Mouse (Mus musculus): ENCODE measurements at regions not wholly inside any gene's neighbourhood (a gene's known extent, or its start where the extent isn't known, plus 50 kb on each side); places are given as distances from the start of the nearest gene placed in this dataset.

DNA sequence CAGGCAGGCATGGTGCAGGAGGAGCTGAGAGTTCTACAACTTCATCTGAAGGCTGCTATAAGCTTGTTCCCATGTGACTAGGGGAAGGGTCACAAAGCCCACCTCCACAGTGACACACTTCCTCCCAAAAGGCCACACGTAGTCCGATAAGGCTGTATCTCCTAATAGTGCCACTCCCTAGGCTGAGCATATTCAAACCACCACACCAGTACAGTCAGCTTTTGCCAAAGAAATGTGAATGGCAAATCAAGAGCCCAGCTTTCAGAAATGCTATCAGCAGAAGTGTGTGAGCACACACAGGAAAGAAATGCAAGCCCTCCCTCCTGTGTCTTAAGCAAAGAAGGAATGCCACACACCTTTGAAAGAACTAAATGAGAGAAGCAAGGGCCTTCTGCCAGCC lies 80.4 kb upstream of the Ankrd28 start:
- Histone ChIP-seq H3K4me3 (ENCODE audit: low read depth, low read length) (no peak overlapping the region), H3K4me2 (ENCODE audit: low read length) (no peak overlapping the region)
- WGBS: 88% methylated on average over 2 of the region's 2 CpGs

DNA sequence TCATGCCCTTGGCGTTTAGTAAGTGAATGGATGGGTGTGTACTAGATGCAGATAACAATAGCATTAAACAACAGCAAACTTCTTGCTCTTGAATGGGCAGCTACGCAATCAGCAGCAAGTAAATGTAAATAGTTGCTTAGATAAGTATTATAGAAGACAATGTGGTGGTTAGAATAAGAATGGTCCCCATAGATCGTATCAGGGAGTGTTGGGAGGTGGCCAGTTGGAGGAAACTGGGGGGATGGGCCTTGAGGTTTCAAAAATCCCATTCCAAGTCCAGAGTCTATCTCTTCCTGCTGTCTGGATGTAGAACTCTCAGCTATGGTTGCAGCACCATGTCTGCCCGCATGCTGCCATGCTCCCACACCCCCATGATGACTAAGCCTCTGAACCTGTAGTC lies 88.0 kb upstream of the Ankrd28 start:
- Histone ChIP-seq H3K36me3 (ENCODE audit: control insufficient read depth, insufficient read depth, low read length) (no peaks in the 10 kb centered on the region), H3K9me3 (replicated peaks; ENCODE audit: control insufficient read depth, low read length, poor library complexity, severe bottlenecking) (0 out of 2 replicates have a peak, but pooled peaks cover 7% of the 10 kb centered on the region), H3K9ac (ENCODE audit: low read depth, low read length) (no peak overlapping the region), H3K27ac (ENCODE audit: low read length) (no peak overlapping the region), H3K4me2 (ENCODE audit: low read length) (no peak overlapping the region), H3K4me1 (ENCODE audit: control insufficient read depth, insufficient read depth, low read length) (no peaks in the 10 kb centered on the region), H3K4me3 (ENCODE audit: low read depth, low read length) (no peak overlapping the region), H3K27me3 (ENCODE audit: control insufficient read depth, insufficient read depth, low read depth, low read length) (no peaks in the 10 kb centered on the region)
- WGBS: 90% methylated on average over 4 of the region's 4 CpGs
- no peak for ATAC-seq

More for the DNA sequence above, 80.4 kb upstream of the Ankrd28 start:
- no peaks in the 10 kb centered on the region for H3K36me3 ChIP-seq (ENCODE audit: control insufficient read depth, insufficient read depth, low read length)
- H3K9me3 ChIP-seq (replicated peaks; ENCODE audit: control insufficient read depth, low read length, poor library complexity, severe bottlenecking): no peaks in the 10 kb centered on the region
- H3K4me1 ChIP-seq (ENCODE audit: control insufficient read depth, insufficient read depth, low read length): no peaks in the 10 kb centered on the region
- no peaks in the 10 kb centered on the region for H3K27me3 ChIP-seq (ENCODE audit: control insufficient read depth, insufficient read depth, low read depth, low read length)
- H3K27ac ChIP-seq (ENCODE audit: low read length): no peak overlapping the region
- no peak for ATAC-seq
- no peak overlapping the region for H3K9ac ChIP-seq (ENCODE audit: low read depth, low read length)

DNA sequence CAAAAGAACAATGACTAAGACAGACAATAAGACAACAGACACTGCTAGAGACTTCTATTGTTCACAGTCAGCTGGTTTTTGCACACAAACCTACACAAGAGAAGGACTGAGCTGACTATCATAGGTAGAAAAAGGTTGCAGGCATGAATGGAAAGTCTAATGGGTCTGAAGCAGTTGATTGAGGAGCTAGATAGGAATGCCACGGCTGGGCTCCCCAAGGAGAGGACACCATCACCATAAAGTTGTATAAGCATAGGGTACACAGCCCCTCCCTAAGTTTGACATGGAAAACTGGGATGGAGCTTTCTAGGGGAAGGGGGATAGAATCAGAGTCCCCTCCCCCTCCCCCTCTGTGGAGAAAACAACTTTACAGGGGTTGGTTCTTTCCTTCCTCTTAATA lies 88.5 kb upstream of the Ankrd28 start:
- H3K36me3 ChIP-seq (ENCODE audit: control insufficient read depth, insufficient read depth, low read length): no peaks in the 10 kb centered on the region
- H3K27ac ChIP-seq (ENCODE audit: low read length): no peak overlapping the region
- no peak overlapping the region for H3K9ac ChIP-seq (ENCODE audit: low read depth, low read length)
- no peak for ATAC-seq
- WGBS: 92% methylated on average over 1 of the region's 1 CpGs
- H3K27me3 ChIP-seq (ENCODE audit: control insufficient read depth, insufficient read depth, low read depth, low read length): no peaks in the 10 kb centered on the region
- no peak overlapping the region for H3K4me2 ChIP-seq (ENCODE audit: low read length)
- H3K4me1 ChIP-seq (ENCODE audit: control insufficient read depth, insufficient read depth, low read length): no peaks in the 10 kb centered on the region
- no peak overlapping the region for H3K4me3 ChIP-seq (ENCODE audit: low read depth, low read length)
- H3K9me3 ChIP-seq (replicated peaks; ENCODE audit: control insufficient read depth, low read length, poor library complexity, severe bottlenecking): peaks cover 7% of the 10 kb centered on the region; the same call in 1 of the 2 replicates

DNA sequence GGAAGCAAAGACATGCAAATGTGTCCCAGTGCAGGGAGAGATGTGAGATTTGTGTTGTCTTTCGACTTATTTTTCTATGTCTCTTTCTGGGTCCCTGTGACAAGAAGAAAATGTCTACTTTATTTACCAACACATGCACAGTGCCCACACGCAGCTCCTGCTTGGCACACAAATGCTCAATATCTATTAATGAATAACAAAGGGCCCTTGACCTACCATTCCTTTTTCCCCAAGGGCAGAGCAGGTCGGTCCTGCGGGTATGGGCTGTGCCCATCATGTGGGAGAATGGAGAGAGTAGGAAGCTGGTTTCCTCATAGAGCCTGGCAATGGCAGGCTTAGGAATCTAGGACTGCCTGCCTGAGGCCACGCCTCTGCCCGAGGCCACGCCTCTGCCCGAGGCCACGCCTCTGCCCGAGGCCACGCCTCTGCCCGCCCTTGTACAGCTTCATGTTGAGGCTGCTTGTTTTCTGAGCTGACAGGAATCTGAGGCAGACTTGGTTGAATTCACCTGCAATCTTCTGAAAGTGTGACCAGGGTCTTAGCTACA lies 98.8 kb upstream of the Ankrd28 start:
- Histone ChIP-seq H3K9me3 (replicated peaks; ENCODE audit: control insufficient read depth, low read length, poor library complexity, severe bottlenecking) (no peaks in the 10 kb centered on the region), H3K4me1 (ENCODE audit: control insufficient read depth, insufficient read depth, low read length) (peaks cover 2% of the 10 kb centered on the region), H3K4me3 (ENCODE audit: low read depth, low read length) (no peak overlapping the region), H3K27me3 (ENCODE audit: control insufficient read depth, insufficient read depth, low read depth, low read length) (no peaks in the 10 kb centered on the region), H3K4me2 (ENCODE audit: low read length) (no peak overlapping the region), H3K36me3 (ENCODE audit: control insufficient read depth, insufficient read depth, low read length) (no peaks in the 10 kb centered on the region), H3K9ac (ENCODE audit: low read depth, low read length) (no peak overlapping the region), H3K27ac (ENCODE audit: low read length) (no peak overlapping the region)
- 72% methylated on average over 12 of the region's 12 CpGs for WGBS
- ATAC-seq: no peak

DNA sequence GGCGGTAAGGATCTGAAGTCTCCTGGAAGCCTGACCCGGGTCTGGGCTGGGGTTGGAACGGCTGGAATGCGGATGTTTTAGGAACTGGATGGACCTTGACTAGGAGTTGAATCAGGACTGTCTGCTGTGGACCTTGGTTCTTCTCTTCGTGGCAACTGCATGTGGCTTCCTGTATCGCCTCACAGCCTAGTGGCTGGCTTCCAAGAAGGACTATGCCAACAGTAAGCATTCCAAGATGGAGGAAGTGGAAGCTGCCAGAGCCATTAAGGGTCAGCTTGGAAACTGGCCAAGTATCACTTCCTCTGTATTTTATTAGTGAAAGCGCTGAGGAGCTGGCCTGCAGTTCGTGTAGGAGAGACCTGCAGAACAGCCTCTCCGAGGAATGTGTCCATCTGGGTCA lies 98.4 kb upstream of the Galnt15 start:
- no peak overlapping the region for H3K27ac ChIP-seq (ENCODE audit: low read length)
- ATAC-seq: no peak
- 76% methylated on average over 9 of the region's 9 CpGs for WGBS
- no peak overlapping the region for H3K9ac ChIP-seq (ENCODE audit: low read depth, low read length)
- no peak overlapping the region for H3K4me2 ChIP-seq (ENCODE audit: low read length)
- H3K27me3 ChIP-seq (ENCODE audit: control insufficient read depth, insufficient read depth, low read depth, low read length): no peaks in the 10 kb centered on the region
- H3K36me3 ChIP-seq (ENCODE audit: control insufficient read depth, insufficient read depth, low read length): no peaks in the 10 kb centered on the region
- peaks cover 3% of the 10 kb centered on the region for H3K4me1 ChIP-seq (ENCODE audit: control insufficient read depth, insufficient read depth, low read length)
- no peaks in the 10 kb centered on the region for H3K9me3 ChIP-seq (replicated peaks; ENCODE audit: control insufficient read depth, low read length, poor library complexity, severe bottlenecking)
- H3K4me3 ChIP-seq (ENCODE audit: low read depth, low read length): no peak overlapping the region

DNA sequence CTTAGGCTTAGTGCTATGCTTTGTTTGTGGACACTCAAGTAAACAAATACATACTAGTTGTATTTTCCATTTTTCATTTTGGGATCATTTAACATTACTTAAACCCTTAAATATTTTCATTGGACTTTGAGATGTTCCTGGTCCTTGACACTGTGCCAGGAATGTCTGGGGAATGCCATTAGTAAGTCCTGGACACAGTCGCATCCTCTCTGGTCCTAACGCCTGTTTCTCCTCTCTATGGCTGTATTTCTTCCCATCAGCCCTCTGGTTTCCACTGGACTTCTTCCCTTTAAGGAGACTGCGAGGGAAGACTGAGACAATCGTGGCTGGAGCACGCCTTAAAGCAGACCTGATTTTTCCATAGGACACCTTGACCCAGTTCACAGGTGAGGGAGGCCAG lies 96.8 kb upstream of the Galnt15 start:
- no peaks in the 10 kb centered on the region for H3K27me3 ChIP-seq (ENCODE audit: control insufficient read depth, insufficient read depth, low read depth, low read length)
- no peaks in the 10 kb centered on the region for H3K9me3 ChIP-seq (replicated peaks; ENCODE audit: control insufficient read depth, low read length, poor library complexity, severe bottlenecking)
- H3K9ac ChIP-seq (ENCODE audit: low read depth, low read length): no peak overlapping the region
- no peak overlapping the region for H3K4me3 ChIP-seq (ENCODE audit: low read depth, low read length)
- 85% methylated on average over 5 of the region's 5 CpGs for WGBS
- H3K27ac ChIP-seq (ENCODE audit: low read length): peak overlapping the region; percentile 42; the same call in 1 of the 2 replicates
- ATAC-seq: no peak
- H3K36me3 ChIP-seq (ENCODE audit: control insufficient read depth, insufficient read depth, low read length): no peaks in the 10 kb centered on the region
- no peak overlapping the region for H3K4me2 ChIP-seq (ENCODE audit: low read length)
- H3K4me1 ChIP-seq (ENCODE audit: control insufficient read depth, insufficient read depth, low read length): peaks cover 7% of the 10 kb centered on the region

DNA sequence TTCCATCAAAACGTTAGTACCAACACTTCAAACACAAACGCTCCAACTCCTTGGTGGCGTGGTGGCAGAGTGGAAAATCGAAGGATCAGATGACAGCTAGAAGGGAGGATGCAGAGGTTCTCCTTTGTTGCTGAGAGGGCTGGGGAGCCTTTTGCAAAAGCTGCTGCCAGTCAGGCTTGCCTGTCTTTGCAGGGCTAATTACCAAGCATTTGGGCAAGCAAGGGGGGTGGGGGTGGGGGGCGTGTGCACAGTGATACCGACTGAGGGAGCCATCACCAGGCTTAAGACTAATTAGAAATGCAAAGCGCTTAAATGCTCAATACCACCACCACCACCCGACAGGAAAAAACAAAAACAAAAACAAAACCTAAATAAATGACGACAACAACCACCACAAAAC lies 95.3 kb upstream of the Galnt15 start:
- no peaks in the 10 kb centered on the region for H3K36me3 ChIP-seq (ENCODE audit: control insufficient read depth, insufficient read depth, low read length)
- peak overlapping the region; percentile 93 for H3K27ac ChIP-seq (ENCODE audit: low read length)
- peaks cover 7% of the 10 kb centered on the region for H3K4me1 ChIP-seq (ENCODE audit: control insufficient read depth, insufficient read depth, low read length)
- no peaks in the 10 kb centered on the region for H3K27me3 ChIP-seq (ENCODE audit: control insufficient read depth, insufficient read depth, low read depth, low read length)
- H3K4me3 ChIP-seq (ENCODE audit: low read depth, low read length): peak overlapping the region; percentile 42
- H3K9ac ChIP-seq (ENCODE audit: low read depth, low read length): peak overlapping the region; percentile 66
- under 1% methylated on average over 9 of the region's 9 CpGs for WGBS
- H3K9me3 ChIP-seq (replicated peaks; ENCODE audit: control insufficient read depth, low read length, poor library complexity, severe bottlenecking): peaks cover 4% of the 10 kb centered on the region; the same call in 1 of the 2 replicates
- peak overlapping the region; percentile 66 for H3K4me2 ChIP-seq (ENCODE audit: low read length)
- ATAC-seq: peak; percentile 78

DNA sequence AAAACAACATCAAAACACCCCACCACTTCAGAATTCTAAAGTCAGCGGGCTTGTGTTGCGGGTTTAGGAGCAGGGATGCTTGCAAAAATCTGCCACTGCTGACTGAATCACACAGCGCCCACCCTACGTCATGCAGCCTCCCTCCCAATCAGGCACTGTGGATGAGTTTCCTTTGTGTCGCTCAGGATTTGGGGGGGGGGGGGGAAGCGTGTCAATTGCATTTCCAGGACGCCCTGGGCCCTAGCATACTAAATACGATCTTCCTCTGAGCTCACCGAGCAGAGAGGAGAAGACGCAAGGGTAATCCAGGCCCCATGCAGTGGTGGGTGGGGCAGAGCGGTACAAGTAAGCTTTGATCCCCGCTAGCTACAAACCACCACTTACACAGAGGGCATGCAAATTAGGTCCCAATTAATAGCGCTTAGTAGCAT lies 94.9 kb upstream of the Galnt15 start:
- H3K4me3 ChIP-seq (ENCODE audit: low read depth, low read length): peak overlapping the region; percentile 42
- no peaks in the 10 kb centered on the region for H3K27me3 ChIP-seq (ENCODE audit: control insufficient read depth, insufficient read depth, low read depth, low read length)
- peak overlapping the region; percentile 66 for H3K4me2 ChIP-seq (ENCODE audit: low read length)
- H3K36me3 ChIP-seq (ENCODE audit: control insufficient read depth, insufficient read depth, low read length): no peaks in the 10 kb centered on the region
- H3K4me1 ChIP-seq (ENCODE audit: control insufficient read depth, insufficient read depth, low read length): peaks cover 7% of the 10 kb centered on the region
- peak overlapping the region; percentile 66 for H3K9ac ChIP-seq (ENCODE audit: low read depth, low read length)
- peaks cover 4% of the 10 kb centered on the region; the same call in 1 of the 2 replicates for H3K9me3 ChIP-seq (replicated peaks; ENCODE audit: control insufficient read depth, low read length, poor library complexity, severe bottlenecking)
- WGBS: 0% methylated on average over 12 of the region's 13 CpGs
- ATAC-seq: peak; percentile 98
- peak overlapping the region; percentile 93 for H3K27ac ChIP-seq (ENCODE audit: low read length)

DNA sequence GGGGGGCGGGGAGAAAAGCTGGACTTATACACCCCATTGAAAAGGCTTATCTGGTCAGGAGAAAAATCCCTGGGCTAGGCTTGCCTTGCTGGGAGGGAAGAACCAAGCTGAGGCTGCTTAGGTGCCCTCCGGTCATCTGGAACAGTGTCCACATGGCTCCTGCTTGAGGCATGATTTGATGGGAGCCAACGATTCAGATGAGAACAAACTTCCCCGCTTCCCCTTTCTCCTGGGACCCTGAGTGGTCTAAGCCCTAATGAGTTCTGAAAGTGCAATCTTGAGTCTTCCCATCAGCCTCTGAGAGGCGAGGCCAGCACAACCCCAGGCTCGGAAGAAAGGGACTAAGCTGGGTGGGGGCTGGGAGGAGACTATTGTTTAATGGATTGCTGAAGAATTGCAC lies 94.5 kb upstream of the Galnt15 start:
- peaks cover 7% of the 10 kb centered on the region for H3K4me1 ChIP-seq (ENCODE audit: control insufficient read depth, insufficient read depth, low read length)
- peak; percentile 79 for ATAC-seq

More for the DNA sequence above, 94.5 kb upstream of the Galnt15 start:
- 0% methylated on average over 6 of the region's 6 CpGs for WGBS
- Histone ChIP-seq H3K4me2 (ENCODE audit: low read length) (peak overlapping the region; percentile 66), H3K4me3 (ENCODE audit: low read depth, low read length) (peak overlapping the region; percentile 42), H3K9ac (ENCODE audit: low read depth, low read length) (peak overlapping the region; percentile 66), H3K36me3 (ENCODE audit: control insufficient read depth, insufficient read depth, low read length) (no peaks in the 10 kb centered on the region), H3K9me3 (replicated peaks; ENCODE audit: control insufficient read depth, low read length, poor library complexity, severe bottlenecking) (peaks cover 4% of the 10 kb centered on the region; the same call in 1 of the 2 replicates), H3K27ac (ENCODE audit: low read length) (peak overlapping the region; percentile 93), H3K27me3 (ENCODE audit: control insufficient read depth, insufficient read depth, low read depth, low read length) (no peaks in the 10 kb centered on the region)
